Mouse (Mus musculus) cortical plate, adult 2 months (tissue): ENCODE measurements around the gene Ppp1r26.

Experiments used
- CTCF ChIP-seq: fragments of 200-500 bp; IDR thresholded peaks from 2 replicates; pipeline ENCODE4 v1.5.1; 2011; ENCODE audit warnings: mild to moderate bottlenecking, control low read depth, low read length; ENCODE audit not compliant: insufficient read depth; ENCODE audit errors: extremely low read depth
- POLR2A ChIP-seq: fragments of 200-500 bp; IDR thresholded peaks from 2 replicates; pipeline ENCODE4 v1.6.1; 2011; ENCODE audit warnings: mild to moderate bottlenecking, low read length, control low read depth; ENCODE audit not compliant: insufficient read depth; ENCODE audit errors: extremely low read depth

DNA sequence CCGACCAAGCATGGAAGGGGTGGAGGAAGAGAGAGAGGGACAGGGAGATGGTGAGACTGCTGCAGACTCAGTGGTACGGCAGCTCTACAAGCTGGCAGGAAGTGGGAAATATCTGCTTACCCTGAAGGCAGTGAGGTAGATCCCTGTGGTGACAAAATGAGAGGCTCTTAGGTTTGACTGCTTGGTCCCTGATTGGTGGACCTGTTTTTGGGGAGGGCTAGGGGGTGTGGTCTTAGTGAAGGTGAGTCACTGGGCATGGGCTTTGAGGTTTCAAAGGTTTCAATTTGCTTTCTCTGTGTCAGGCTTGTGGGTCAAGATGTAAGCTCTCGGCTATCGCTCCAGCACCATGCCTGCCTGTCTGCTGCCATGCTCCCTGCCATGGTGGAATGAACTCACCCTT is 1.5 kb upstream of the Ppp1r26 start:
- no peak for TF ChIP-seq POLR2A
- TF ChIP-seq CTCF = no peak
